Mouse (Mus musculus) urinary bladder, postnatal 4 days (tissue): Measurements from ENCODE around the gene Cdh13.
A peak's percentile ranks its signal among the peaks of the same experiment; 100 is the strongest.

Source experiments
- DNase-seq, 2 experiments: peaks; one replicate each; pipeline ENCODE4 v3.0.0; 2021 to 2022; ENCODE audit warnings: low spot score in 2 of 2

The Cdh13 gene

DNA sequence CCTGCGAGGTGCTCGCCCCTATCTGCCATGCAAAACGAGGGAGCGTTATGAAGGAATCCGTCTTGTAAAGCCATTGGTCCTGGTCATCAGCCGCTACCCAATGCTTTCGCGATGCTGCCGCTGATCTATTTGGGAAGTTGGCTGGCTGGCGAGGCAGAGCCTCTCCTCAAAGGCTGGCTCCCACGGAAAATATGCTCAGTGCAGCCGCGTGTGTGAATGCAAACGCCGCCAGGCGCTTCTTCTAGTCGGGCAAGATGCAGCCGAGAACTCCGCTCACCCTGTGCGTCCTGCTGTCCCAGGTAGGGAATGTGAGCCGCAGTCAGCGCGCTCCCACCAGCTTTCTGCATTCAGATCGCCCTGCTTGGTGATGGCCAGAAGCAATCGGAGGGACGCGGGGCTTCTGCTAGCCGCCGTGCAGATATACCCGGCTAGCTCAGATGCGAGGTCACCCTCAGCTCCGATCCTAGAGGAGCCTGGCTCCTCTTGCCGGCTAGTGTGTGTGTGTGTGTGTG, at the start of gene Cdh13:
Gene Cdh13 (plus strand): TSS at position 134 of the 512 bp plus-strand sequence.
- no peak for DNase-seq

DNA sequence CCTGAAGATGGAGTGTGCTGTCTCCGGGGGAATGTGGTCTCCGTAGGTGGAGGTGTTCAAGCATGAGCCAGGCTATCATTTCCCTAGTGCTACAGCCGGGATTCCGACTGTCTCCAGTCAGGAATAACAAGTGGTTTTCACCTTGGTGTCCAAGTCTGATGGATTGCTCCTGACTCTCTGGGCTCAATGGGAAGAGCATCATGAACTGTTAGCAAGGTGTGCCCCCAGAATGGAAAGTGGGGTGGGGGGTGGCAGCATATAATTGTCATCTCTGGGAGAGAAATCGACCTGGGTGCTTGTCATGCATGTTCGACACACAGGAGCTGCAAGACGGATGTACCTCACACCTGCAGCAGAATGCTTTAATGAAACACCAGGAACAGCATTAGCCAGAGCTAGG, 47.9 kb upstream of the Cdh13 start:
- DNase-seq, result peak in 1 of 2 experiments; percentile 52

DNA sequence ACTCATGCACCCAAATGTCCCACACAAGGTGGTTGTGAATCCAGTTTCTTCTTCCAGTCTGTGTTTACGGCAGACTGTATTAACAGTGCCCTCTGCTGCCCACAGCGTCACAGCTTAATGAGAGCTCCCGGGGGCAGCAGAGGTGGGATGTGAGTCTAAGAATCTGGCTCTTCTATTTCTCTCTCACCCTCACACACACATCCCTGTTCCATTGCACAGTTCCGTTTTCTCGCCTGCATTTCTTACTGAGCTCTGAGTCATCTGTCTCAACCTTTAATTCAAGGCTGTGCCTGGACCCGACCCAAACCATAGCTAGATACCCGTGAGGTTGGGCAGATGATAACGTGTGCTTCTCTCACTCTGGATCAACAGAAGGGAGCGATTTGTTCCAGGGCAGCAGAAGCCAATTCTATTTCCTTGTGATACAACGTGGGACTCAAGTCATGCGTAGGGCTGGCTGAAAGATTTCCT, 46.3 kb upstream of the Cdh13 start:
- no peak for DNase-seq

DNA sequence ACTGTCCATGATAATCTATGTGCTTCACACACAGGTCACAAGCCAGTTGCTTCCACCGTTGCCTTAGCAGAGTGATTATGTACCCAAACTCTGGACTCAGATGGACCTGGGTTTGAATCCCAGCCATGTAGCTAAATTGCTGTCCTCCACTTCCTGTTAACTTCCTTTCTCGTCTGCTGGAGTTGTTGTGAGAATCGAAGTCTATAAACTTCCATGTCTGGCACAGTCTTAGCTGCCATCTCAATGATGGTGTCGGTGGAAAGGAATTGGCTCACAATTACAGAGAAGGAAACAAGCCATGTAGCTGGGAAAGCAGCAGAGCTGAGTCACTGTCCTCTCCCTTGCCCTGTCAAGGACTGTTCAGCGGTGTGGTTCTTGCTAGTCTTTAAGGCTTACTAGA, 45.4 kb upstream of the Cdh13 start:
- DNase-seq, result no peak

DNA sequence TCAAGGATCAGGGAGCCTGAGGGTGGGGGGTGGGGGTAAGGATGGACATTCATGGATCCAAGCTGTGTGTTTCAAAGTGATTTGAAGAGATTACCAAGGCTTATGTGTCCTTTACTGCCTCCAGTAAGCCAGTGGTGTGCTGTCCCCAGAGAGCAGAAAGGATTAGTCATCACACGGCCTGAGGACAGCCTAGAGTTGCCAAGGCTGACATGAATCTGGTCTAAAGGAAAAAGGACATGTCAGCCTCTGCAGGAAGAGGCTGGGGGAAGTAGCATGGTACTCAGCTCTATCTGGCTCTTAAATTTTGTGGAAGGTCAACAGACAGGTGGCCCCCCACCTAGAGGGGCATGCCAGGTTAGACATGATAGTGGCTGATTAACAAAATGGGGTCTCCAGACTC, 44.3 kb upstream of the Cdh13 start:
- no peak for DNase-seq

DNA sequence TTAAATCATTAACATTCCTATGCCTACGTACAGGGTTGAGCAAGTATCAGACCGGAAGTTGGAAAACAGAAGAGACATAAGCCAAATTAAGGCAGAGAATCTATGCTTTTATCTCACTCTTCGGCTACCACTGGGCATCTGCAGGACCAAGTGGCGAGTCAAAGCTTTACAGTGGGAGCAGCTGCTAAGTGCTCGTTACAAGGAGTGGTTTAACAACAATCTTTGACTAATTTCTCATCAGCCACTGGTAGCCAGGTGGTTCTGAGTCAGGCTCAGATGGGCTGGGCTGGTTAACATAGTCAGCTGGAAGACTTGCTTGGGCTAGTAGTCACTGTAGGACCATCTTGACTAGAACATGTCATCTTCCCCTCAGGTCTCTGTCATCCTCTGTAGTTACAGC, 34.2 kb upstream of the Cdh13 start:
- no peak for DNase-seq

DNA sequence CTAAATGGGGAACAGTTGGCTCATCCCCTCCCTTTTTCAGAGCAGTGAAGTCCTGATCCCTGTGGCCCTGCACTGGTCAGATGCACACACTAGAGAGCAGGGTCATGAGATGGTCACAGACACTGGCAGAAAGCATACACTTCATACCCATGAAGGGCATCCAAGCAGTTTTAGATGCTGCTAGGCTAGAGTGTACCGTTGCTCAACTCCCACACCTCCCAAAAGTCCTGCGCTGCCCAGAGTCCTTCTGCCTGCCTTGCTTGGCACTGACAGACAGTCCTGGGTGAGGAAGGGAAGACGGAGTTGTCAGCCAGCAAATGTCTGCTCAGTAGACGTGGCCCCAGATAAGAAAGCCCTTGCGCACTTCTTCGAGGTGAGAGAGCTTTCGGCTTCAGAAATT, 33.6 kb upstream of the Cdh13 start:
- no peak for DNase-seq

DNA sequence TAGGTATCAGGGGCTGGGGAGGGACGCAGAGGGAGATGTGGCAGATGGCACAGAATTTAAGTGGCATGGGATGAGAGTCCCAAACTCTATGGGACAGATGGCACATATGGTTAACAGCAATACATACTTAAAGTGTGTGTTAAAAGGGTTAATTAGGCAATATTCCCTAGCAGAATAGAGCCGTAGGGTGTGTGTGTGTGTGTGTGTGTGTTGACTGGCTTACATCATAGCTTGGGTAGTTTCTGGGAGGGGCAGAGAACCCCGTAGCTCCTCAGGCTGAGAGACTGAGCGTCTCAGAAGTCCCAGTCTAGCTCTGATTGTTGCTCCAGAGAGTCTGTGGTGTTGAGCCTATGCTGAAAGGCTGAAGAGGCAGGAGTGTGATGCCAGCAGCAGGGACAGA, 20.4 kb upstream of the Cdh13 start:
- DNase-seq, result no peak

DNA sequence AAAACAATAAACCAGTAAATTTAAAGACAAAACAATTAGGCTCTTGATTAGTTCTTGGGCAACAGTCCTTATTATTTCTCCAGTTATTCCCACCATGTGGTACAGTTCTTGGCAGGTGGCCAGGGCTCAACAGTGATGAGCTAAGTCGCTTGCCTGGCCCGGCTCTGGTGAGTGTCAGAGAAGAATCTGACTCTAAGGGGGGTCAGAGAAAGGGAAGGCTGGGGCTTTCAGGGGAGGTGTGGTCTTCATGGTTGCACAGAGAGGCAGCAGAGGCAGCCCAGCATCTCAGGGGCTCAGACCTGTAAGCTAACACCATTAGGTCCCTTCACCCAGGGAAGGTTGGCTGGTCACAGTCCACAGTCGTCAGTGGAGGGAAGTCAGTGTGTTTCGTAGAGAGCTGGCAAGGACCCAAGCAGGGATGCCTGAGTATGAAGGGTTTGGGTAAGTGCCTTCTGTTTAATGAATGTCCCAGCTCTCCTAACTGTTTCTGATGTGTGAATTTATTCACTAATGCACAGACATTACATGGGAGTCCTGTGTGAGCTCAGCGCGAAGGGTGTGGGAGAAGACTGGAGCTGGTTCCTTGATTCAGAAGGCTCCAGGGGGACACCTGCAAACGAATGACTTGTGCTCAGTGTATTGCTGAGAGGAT, 12.7 kb upstream of the Cdh13 start:
- no peak for DNase-seq

DNA sequence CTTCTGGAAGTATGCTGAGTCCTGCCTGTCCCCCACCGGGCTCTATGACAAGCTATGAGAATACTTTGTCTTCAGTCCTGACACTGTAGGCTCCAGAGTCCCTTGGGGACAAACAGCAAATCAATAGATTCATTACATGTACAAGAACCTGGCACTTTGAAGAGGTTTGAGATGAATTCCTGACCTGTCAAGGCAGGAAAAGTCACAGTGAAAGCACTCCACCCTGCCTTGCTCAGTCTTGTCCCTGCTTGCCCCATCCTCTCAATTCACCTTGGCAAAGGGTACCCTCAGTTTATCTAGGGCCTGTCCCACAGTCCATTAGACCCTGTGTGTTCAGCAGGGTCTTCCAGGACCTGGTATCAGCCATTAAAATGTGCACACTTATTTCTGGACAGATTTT, 11.0 kb upstream of the Cdh13 start:
- DNase-seq, result no peak

DNA sequence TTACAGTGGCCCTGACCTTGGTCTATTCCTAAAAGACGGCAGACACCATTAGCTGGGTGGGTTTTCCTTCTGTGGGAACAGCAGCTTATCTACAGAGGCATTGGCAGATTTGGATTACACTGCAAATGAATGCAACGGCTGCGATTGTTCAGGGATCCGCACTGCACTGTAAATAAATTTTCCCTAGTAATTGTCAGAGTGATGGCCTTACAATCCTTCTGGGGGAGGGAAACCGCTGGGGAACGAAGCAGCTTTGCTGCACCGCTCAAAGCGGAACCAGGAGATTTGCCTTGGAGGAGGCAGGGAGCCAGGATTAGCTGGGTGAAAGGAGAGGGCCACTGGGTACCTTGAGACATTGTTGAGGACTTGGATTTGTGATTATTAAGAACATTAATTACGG, 9.3 kb upstream of the Cdh13 start:
- no peak for DNase-seq

DNA sequence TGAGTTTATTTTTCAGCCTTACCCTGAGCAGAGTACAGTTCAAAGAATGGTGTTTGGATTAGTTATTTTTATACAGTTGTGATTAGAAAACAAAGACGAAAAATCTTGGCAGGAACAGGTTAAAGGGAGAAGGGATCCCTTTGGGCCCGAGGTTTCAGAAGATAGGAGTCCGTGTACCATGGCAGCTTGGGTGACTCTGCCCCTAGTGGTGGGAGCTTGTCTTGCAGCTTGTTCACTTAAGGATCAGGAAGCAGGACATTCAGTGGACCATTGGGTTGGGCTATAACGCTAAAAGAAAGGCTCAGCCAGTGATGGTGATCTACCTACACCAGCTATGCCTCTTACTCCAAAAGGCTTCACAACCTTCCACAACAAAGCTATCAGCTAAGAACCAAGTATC, 8.8 kb upstream of the Cdh13 start:
- DNase-seq, result peak in 1 of 2 experiments; percentile 79

DNA sequence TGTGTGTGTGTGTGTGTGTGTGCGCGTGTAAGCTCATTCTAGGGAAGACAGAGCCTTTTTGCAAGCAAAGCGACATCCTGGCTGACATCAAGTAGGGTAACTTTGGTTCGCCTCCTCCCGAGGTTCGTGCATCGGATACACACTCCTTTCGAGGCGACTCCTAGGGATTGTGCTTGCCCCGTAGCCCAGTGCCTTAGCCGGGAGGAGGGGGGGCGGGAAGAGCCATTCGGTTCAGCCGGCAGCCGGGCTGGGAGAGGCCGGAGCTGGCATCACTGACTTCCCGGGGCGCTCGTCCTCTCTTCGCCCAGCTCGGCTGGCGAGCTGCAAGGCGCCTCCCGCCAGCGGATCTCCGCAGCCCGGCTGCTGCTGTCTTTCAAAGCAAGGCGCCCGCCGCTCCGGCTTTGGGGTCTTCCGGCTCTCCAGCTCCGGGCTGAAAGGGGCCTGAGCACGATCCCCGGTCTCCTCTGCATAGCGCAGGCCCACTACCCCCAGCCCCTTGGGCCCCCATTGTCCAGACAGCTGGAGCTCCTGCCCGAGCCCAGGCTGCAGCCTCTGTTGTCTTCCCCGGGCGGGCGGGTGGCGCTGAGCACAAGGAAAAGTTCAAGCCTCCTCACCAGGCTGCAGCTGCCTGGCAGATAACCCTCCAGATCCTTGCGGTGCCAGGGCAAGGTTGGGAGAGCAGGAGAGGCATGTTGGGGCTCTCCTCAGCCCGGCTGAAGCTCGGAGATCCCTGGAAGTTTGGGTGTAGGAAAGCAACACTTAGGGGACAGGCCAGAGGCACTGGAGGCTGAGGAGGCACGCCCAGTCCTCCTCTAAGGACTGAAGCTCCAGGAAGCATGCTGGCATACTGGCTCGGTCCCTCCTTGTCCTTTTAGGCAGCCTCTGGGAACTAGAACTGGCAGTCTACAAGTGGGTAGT, 838 bp downstream of the Cdh13 start:
- no peak for DNase-seq

DNA sequence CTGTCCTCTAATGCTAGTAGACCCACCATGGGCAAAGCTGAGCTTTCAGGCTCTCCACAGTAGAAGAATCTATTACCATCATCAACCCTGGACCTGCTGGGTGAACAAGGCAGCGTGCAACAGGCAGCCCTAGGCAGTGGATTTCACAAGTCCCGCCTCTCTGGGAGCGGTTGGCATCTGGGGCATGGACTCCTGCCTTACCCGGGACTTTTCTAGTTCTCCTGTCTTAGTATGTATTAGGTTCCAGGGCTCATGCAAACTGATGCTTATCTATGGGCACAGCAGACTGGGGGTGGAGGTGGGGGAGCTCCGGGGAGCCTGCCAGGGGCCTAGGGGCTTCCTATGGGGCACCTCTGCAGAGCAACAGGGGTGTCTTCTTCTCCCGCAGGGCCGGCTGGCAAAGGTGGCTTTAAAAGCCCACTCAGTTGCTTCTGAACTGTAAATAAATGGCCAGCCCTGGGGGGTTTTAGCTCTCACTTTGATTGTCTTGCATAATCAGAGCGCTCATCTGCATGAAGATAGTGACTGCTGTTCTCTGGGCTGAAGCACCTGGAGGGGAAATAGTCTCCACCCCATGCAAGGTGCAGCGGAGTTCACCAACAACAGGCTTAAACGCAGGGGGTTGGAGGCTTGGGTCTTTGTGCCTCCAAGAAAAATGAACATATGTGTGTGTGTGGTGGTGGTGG, 2.2 kb downstream of the Cdh13 start:
- DNase-seq, result no peak

DNA sequence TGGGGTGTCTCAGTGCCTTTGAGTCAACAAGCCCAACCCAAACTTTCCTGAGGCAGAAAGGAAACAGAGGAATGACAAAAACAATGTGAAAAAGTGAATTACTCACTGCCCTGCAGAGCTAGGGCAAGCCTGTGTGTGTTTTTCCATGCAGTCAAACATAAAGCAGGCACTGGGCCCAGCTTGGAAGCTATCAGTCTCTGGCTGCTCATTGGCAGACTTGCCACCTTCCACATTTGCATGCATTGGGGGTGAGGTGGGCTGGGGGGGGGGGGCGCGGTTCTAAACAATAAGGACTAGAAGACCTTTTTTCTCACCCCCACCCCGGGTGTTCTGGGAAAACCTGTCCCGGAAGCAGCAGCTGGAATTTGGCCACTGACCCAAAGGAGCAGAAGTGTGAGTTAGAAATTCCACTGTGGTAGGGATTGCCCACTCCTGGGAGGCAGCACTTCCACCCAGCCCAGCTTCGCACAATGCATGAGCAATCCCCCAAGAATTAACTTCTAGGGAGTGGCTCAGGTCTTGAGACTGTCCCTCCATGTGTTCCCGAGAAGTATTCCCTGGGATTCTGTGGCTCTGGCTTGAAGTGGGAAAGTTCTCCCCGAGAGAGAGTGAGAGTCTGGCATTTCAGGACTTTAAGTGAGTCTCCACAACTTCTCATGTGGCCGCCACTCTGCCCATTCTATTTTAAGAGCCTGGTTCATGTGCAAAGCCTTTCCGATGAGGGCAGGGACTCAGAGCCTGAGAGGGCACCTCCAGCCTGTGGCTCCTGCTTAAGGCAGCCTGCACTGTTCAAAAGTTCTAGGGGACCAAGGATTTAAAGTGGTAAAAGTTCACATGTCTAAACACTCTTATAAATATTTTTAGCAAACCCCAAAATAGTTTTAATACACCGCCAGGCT, 3.0 kb downstream of the Cdh13 start:
- DNase-seq, result no peak

DNA sequence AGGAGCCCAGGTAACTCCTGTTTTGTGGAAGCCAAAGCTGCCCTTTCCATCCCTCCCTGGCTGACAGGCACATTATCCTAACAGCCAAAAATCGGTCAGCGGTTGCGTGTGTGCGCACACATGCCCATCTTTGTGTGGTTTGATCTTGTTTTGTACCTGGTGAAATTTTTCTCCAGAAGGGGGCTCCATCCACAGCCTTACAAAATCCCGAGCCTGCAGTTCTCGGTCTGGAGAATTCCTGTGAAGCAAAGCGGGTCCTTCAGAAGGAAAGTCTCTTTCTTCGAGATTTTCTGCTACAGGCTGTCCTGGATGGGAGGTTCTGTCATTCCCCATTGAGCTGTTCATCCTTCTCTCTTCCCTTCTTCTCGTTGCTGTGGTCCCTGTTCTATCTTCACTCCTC, 4.0 kb downstream of the Cdh13 start:
- DNase-seq, result no peak

DNA sequence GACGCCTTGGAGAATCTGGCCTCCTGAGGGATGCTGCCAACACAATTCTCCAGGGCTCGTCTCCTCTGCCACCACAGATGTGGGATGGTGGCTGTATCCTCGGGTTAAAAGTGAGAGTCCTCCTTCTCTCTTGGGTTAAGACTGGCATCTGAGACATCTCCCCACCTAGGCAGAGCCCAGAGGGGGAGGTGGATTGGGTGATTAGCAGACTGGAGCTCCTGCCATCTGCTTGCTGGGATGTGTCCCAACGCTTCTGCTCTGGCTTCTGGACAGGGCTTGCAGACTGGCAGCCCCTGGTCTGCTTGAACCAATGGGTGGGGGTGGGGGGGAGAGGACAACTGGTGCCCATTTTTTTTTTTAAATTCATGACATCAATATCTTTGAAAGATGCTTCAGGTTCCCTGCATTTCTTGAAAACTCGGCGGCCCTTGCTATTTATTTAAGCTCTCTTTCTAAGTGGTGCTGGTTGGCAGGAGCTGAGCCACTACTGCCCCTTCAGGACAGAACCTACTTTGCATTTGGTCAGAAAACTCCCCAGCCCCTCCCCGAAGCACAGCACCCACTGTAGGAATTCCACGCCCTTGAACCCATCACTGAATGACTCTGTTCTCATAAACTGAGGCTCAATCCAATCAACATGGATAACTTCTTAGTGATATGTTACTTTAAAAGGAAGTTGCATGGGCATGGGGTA, 4.9 kb downstream of the Cdh13 start:
- DNase-seq, result no peak

DNA sequence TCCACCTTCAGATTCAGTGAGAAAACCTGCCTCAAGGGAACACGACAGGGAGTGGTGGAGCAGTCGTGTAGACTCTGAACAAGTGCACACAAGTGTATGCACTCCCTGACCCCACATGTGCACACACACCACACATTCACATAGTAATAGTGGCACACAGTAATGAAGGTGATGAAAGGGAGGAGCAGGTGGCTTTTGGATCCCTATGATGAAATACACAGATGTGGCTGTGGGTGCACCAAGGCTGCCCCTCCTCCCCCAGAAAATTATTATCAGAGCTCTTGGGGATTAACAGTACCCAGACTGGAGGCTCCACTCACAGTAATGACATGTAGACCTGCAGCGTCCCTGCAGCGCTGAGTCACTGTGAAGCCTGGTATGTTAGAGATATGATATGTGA, 5.6 kb downstream of the Cdh13 start:
- no peak for DNase-seq

DNA sequence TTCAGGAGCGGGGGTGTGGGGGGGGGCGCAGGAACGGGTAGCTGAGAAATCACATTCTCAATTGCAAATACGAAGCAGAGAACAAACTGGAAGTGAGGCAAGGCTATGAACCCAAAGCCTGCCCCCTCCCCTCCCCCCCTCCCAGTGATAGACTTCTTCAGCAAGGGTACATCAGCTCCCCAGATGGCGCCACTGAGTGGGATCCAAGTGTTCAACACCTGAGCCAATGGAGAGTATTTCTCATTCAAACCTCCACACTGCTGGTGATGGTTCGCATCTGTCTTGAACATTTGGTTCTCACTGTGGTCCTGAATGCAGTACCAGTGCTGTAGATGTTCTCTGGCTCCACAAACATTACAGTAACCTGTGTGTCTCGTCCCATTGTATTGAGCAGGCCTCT, 6.0 kb downstream of the Cdh13 start:
- DNase-seq, result no peak

DNA sequence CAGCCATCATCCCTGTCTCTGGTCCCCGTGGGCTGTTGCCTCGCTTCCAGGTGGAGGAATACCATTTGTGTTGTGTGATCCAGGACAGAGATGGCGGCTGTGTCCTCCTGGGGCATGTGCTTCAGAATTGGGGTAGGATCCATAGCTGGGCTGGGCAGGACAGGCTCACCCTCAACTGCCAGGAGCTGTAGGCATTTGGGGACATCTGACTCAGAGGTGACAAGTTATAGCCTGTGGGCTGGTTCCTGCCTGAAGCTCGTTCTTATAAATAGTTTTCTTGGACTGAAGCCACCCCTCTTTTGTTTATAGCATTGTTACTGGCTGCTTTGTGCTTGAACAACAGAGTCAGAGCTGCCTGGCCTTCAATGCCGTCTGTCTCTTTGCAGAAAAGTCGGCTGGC, 6.7 kb downstream of the Cdh13 start:
- no peak for DNase-seq

DNA sequence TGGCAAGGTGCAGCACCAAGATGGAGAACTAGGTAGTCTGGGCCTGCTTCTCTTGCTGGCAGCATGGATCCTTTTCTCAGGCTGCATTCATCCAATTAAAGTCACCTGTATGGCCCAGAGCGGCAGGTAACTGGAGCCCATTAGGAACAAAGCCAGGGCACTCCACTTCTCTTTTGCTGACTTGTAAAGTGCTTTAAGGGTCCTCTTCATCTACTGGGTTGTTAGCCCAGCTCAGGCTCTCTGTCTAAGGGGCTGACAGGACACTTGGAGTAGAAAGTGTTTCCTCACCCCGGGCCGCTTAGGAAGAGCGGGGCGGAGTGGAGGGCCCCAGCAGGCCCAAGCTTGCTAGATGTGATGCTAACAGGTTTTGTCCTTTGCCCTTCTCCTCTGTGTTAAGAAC, 12.9 kb downstream of the Cdh13 start:
- DNase-seq, result no peak
